Mouse (Mus musculus) G1E (cell line): ENCODE data around the gene Begain. TPM values are rescaled to one million over a fixed set of nuclear protein-coding genes. Genes with fewer than 3 reads are reported as not detected.

Experiments
- ATAC-seq: 2 replicates; pipeline ENCODE4 v1.8.0; 2016; ENCODE audit warnings: mild to moderate bottlenecking; ENCODE audit not compliant: insufficient number of reproducible peaks, poor library complexity, low FRiP score, severe bottlenecking; ENCODE audit errors: extremely low read depth
- DNase-seq: peaks from one replicate; pipeline ENCODE4 v3.0.0; 2012; ENCODE audit warnings: low spot score
- H3K27me3 ChIP-seq: 2 replicates; pipeline ENCODE4 v1.6.1; 2012; ENCODE audit warnings: mild to moderate bottlenecking, low read length, inconsistent platforms; ENCODE audit not compliant: insufficient read depth
- H3K36me3 ChIP-seq: replicated peaks from 2 replicates; pipeline ENCODE3; 2012; ENCODE audit warnings: mild to moderate bottlenecking, inconsistent platforms
- H3K4me1 ChIP-seq: 2 replicates; pipeline ENCODE4 v1.6.1; 2012; ENCODE audit warnings: low read depth, low read length, inconsistent platforms, mixed read lengths; ENCODE audit not compliant: insufficient read depth
- H3K4me3 ChIP-seq: 2 replicates; pipeline ENCODE4 v1.5.1; 2012; ENCODE audit warnings: low read depth, mild to moderate bottlenecking, inconsistent platforms, low read length, moderate library complexity, mixed read lengths
- H3K9me3 ChIP-seq: replicated peaks from 2 replicates; pipeline ENCODE4 v1.6.1; 2012; ENCODE audit warnings: inconsistent platforms
- CTCF ChIP-seq: IDR thresholded peaks from 2 replicates; pipeline ENCODE4 v1.5.1; 2012; ENCODE audit warnings: low read depth, low read length, inconsistent platforms, mixed read lengths
- GATA1 ChIP-seq: IDR thresholded peaks from 2 replicates; pipeline ENCODE4 v1.6.1; 2012; ENCODE audit warnings: borderline replicate concordance, low read length, inconsistent platforms, mixed read lengths
- GATA2 ChIP-seq: IDR thresholded peaks from 2 replicates; pipeline ENCODE4 v1.6.1; 2012; ENCODE audit warnings: low read depth, low read length, inconsistent platforms, borderline replicate concordance
- POLR2AphosphoS5 ChIP-seq: IDR thresholded peaks from 2 replicates; pipeline ENCODE4 v1.6.1; 2012; ENCODE audit warnings: low read depth, low read length, inconsistent platforms; ENCODE audit not compliant: insufficient replicate concordance
- TAL1 ChIP-seq: conservative IDR thresholded peaks from 2 replicates; pipeline ENCODE4 v1.6.1; 2012; ENCODE audit warnings: low read depth, low read length, inconsistent platforms, mixed read lengths
- polyA plus RNA-seq: library from polyadenylated mRNA; stranded (reverse); fragments of >175 nt; gene quantifications from 2 replicates; pipeline ENCODE4 v1.2.3, GENCODE M21; 2012
- total RNA-seq, 2 experiments: library from RNA; stranded (forward) in 1 of 2; stranded (reverse) in 1 of 2; fragments of 200-1000 nt in 1 of 2; fragments of >200 nt in 1 of 2; fragmentation: Nextera tagmentation in 1 of 2; gene quantifications; 2 replicates each; pipeline ENCODE4 v1.2.3; 2014 to 2017

The Begain gene
- total and polyA plus RNA-seq, 3 experiments, result not detected

- TF ChIP-seq POLR2AphosphoS5 (no peak), CTCF (no peak), GATA2 (no peak), GATA1 (no peak), TAL1 (no peak)
- DNase-seq, result no peak
- Histone ChIP-seq H3K36me3 (no peaks in the 10 kb centered on the region), H3K4me1 (no peaks in the 10 kb centered on the region), H3K4me3 (no peak overlapping the region), H3K9me3 (peaks cover 74% of the 10 kb centered on the region), H3K27me3 (no peaks in the 10 kb centered on the region)
- no peak for ATAC-seq
Observed at GRCm38 (mm10) chr12:109100381-109100780, 32.4 kb upstream of the Begain start.

GRCm38 (mm10) chr12:109090456-109091130 lies 22.6 kb upstream of the Begain start:
- TF ChIP-seq CTCF (no peak), TAL1 (no peak), GATA2 (no peak), POLR2AphosphoS5 (no peak), GATA1 (no peak)
- H3K4me1 ChIP-seq, result no peaks in the 10 kb centered on the region
- DNase-seq (no peak), ATAC-seq (no peak)
- no peaks in the 10 kb centered on the region for H3K36me3 ChIP-seq
- no peak overlapping the region for H3K4me3 ChIP-seq
- peaks cover 86% of the 10 kb centered on the region for H3K9me3 ChIP-seq
- H3K27me3 ChIP-seq, result no peaks in the 10 kb centered on the region

- Histone ChIP-seq H3K36me3 (no peaks in the 10 kb centered on the region), H3K4me3 (0 out of 2 replicates have a peak overlapping the region, but pooled peaks have one; percentile 2), H3K4me1 (no peaks in the 10 kb centered on the region), H3K9me3 (peaks cover 87% of the 10 kb centered on the region), H3K27me3 (no peaks in the 10 kb centered on the region)
- DNase-seq, result no peak
- TF ChIP-seq POLR2AphosphoS5 (no peak), GATA1 (no peak), TAL1 (no peak), GATA2 (no peak), CTCF (no peak)
- no peak for ATAC-seq
Observed at GRCm38 (mm10) chr12:109090041-109090440, 22.0 kb upstream of the Begain start.

- DNase-seq (no peak), ATAC-seq (no peak)
- no peaks in the 10 kb centered on the region for H3K36me3 ChIP-seq
- no peaks in the 10 kb centered on the region for H3K27me3 ChIP-seq
- no peak overlapping the region for H3K4me3 ChIP-seq
- TF ChIP-seq GATA2, result no peak
- no peak for TF ChIP-seq GATA1
- TF ChIP-seq CTCF, result no peak
- TF ChIP-seq TAL1, result no peak
- TF ChIP-seq POLR2AphosphoS5, result no peak
- peaks cover 87% of the 10 kb centered on the region for H3K9me3 ChIP-seq
- H3K4me1 ChIP-seq, result no peaks in the 10 kb centered on the region
Observed at GRCm38 (mm10) chr12:109086111-109086510, 18.1 kb upstream of the Begain start.

GRCm38 (mm10) chr12:109085674-109086073 lies 17.7 kb upstream of the Begain start:
- TF ChIP-seq POLR2AphosphoS5 (no peak), GATA1 (no peak), GATA2 (no peak), TAL1 (no peak), CTCF (no peak)
- Histone ChIP-seq H3K4me3 (no peak overlapping the region), H3K4me1 (no peaks in the 10 kb centered on the region), H3K9me3 (peaks cover 85% of the 10 kb centered on the region), H3K36me3 (no peaks in the 10 kb centered on the region), H3K27me3 (no peaks in the 10 kb centered on the region)
- no peak for DNase-seq
- no peak for ATAC-seq

GRCm38 (mm10) chr12:109085046-109085445 lies 17.0 kb upstream of the Begain start:
- peaks cover 78% of the 10 kb centered on the region for H3K9me3 ChIP-seq
- H3K4me1 ChIP-seq, result no peaks in the 10 kb centered on the region
- no peak for ATAC-seq

GRCm38 (mm10) chr12:109083476-109083875 lies 15.5 kb upstream of the Begain start:
- TF ChIP-seq GATA1 (no peak), CTCF (no peak), TAL1 (no peak), GATA2 (no peak), POLR2AphosphoS5 (no peak)
- no peaks in the 10 kb centered on the region for H3K36me3 ChIP-seq
- ATAC-seq (no peak), DNase-seq (no peak)
- no peaks in the 10 kb centered on the region for H3K27me3 ChIP-seq
- H3K4me3 ChIP-seq, result no peak overlapping the region
- H3K9me3 ChIP-seq, result peaks cover 72% of the 10 kb centered on the region
- no peaks in the 10 kb centered on the region for H3K4me1 ChIP-seq

More at GRCm38 (mm10) chr12:109085046-109085445, 17.0 kb upstream of the Begain start:
- no peak for DNase-seq
- TF ChIP-seq GATA1, result no peak
- Histone ChIP-seq H3K4me3 (no peak overlapping the region), H3K27me3 (no peaks in the 10 kb centered on the region), H3K36me3 (no peaks in the 10 kb centered on the region)
